Comparison of ENCODE assay signal across 8 mouse cellular contexts in genomic region chr11:86949951-86950441, GRCm38 (mm10). TPM values are rescaled to one million over a fixed set of nuclear protein-coding genes. Genes with fewer than 3 reads are reported as not detected.
DNase-seq lines count a peak whose midpoint lies in the region; ATAC-seq and TF ChIP-seq lines count a peak whose summit lies in the region.

No protein-coding gene starts in this region.

- no peaks in the 10 kb centered on the region for H3K9me3 ChIP-seq in embryonic facial prominence, embryonic 15.5 days (replicated peaks)
- no peaks in the 10 kb centered on the region for H3K9me3 ChIP-seq in lung, embryonic 16.5 days (ENCODE audit: control insufficient read depth, low read length)

- no peak overlapping the region for H3K9ac ChIP-seq in liver, adult 2 months (ENCODE audit: low read depth, low read length)
- H3K9ac ChIP-seq in embryonic facial prominence, embryonic 15.5 days: no peak overlapping the region
- H3K9ac ChIP-seq in lung, embryonic 16.5 days (ENCODE audit: low read length): no peak overlapping the region

- peaks cover 1% of the 10 kb centered on the region; the same call in 1 of the 2 replicates for H3K36me3 ChIP-seq in liver, adult 2 months (ENCODE audit: control insufficient read depth, insufficient read depth, low read length)
- H3K36me3 ChIP-seq in embryonic facial prominence, embryonic 15.5 days: no peaks in the 10 kb centered on the region
- H3K36me3 ChIP-seq in lung, embryonic 16.5 days (ENCODE audit: control insufficient read depth, insufficient read depth, low read length): no peaks in the 10 kb centered on the region

- H3K4me3 ChIP-seq in liver, adult 2 months (ENCODE audit: insufficient read depth, low read depth, low read length): no peak overlapping the region
- no peak overlapping the region for H3K4me3 ChIP-seq in embryonic facial prominence, embryonic 15.5 days (replicated peaks)
- H3K4me3 ChIP-seq in lung, embryonic 16.5 days (ENCODE audit: low read length): no peak overlapping the region

- DNase-seq in liver, adult 2 months (ENCODE audit: extremely low read depth, low read depth, low spot score): no peak
- DNase-seq in liver: no peak
- peak; percentile 64 for DNase-seq in heart, postnatal 25 days (ENCODE audit: low spot score)
- no peak for DNase-seq in right cerebral cortex, postnatal 10 days (ENCODE audit: low spot score in 2 of 2)
- DNase-seq in right cerebral cortex, postnatal 14 days: no peak
- no peak for DNase-seq in urinary bladder, postnatal 25 days (ENCODE audit: low spot score)

- no peak for TF ChIP-seq CTCF in liver, adult 2 months (IDR thresholded peaks at IDR 0.05; ENCODE audit: low read depth, low read length)

- no peaks in the 10 kb centered on the region for H3K27me3 ChIP-seq in liver, adult 2 months (ENCODE audit: control insufficient read depth, insufficient read depth, low read length)
- H3K27me3 ChIP-seq in embryonic facial prominence, embryonic 15.5 days: no peaks in the 10 kb centered on the region
- H3K27me3 ChIP-seq in lung, embryonic 16.5 days (ENCODE audit: control insufficient read depth, insufficient read depth, low read depth, low read length): no peaks in the 10 kb centered on the region

- peaks cover 5% of the 10 kb centered on the region; the same call in 1 of the 2 replicates for H3K79me2 ChIP-seq in liver, adult 2 months (ENCODE audit: control insufficient read depth, insufficient read depth, low read length)

- WGBS in liver, adult 2 months: 77% methylated on average over 9 of the region's 9 CpGs
- WGBS in embryonic facial prominence, embryonic 15.5 days: 51% methylated on average over 9 of the region's 9 CpGs
- 52% methylated on average over 9 of the region's 9 CpGs for WGBS in lung, embryonic 16.5 days

- 0 out of 2 replicates have a peak overlapping the region, but pooled peaks have one; percentile 10 for H3K27ac ChIP-seq in liver, adult 2 months (replicated peaks; ENCODE audit: insufficient read depth, low read depth, low read length)
- peak overlapping the region; percentile 78 for H3K27ac ChIP-seq in embryonic facial prominence, embryonic 15.5 days (replicated peaks)
- H3K27ac ChIP-seq in lung, embryonic 16.5 days (ENCODE audit: low read length): peak overlapping the region; percentile 62

- H3K4me1 ChIP-seq in liver, adult 2 months (ENCODE audit: control insufficient read depth, insufficient read depth, low read length): peaks cover 22% of the 10 kb centered on the region
- peaks cover 42% of the 10 kb centered on the region for H3K4me1 ChIP-seq in embryonic facial prominence, embryonic 15.5 days
- H3K4me1 ChIP-seq in lung, embryonic 16.5 days (replicated peaks; ENCODE audit: control insufficient read depth, insufficient read depth, low read length): peaks cover 11% of the 10 kb centered on the region

- no peak overlapping the region for H3K4me2 ChIP-seq in embryonic facial prominence, embryonic 15.5 days (replicated peaks)
- H3K4me2 ChIP-seq in lung, embryonic 16.5 days (ENCODE audit: low read depth, low read length): no peak overlapping the region

- peak; percentile 73 for ATAC-seq in embryonic facial prominence, embryonic 15.5 days (ENCODE audit: insufficient number of reproducible peaks, low FRiP score, low TSS enrichment, low read depth)
- ATAC-seq in lung, embryonic 16.5 days (ENCODE audit: low read depth): peak; percentile 63

- intact Hi-C loops in heart, postnatal 25 days (cut with DNase I): no loop called here

- TF ChIP-seq POLR2A in liver, adult 2 months (IDR thresholded peaks at IDR 0.05; ENCODE audit: extremely low read depth, insufficient read depth, low read length): no peak

RNA-seq across cellular contexts. Expression of gene Ypel2, which starts 43.5 kb away (rescaled TPM):
- 6.2 and 9.7 TPM in 2 replicates for total RNA-seq in liver, adult 2 months (2014; rRNA removed)
- 5.1 and 6.6 TPM in 2 replicates for polyA plus RNA-seq in liver, adult 2 months (2012; rRNA removed)
- polyA plus RNA-seq in embryonic facial prominence, embryonic 15.5 days (2015; fragmentation: Nextera tagmentation; extraction: Ambion mirVana): 8.0 and 8.8 TPM in 2 replicates
- total RNA-seq in heart, postnatal 25 days (2021): 10 to 100 TPM; 16.2 to 35.4 TPM
- polyA plus RNA-seq in lung, embryonic 16.5 days (2015; fragmentation: Nextera tagmentation; extraction: Ambion mirVana): 11.4 and 11.8 TPM in 2 replicates

Comparison
In these comparisons a context has a peak if more than half of its experiments do, and no peak if none do; other contexts are left out.
1. H3K27ac ChIP-seq: peak in every context shown above with its lines; median percentile 78 in embryonic facial prominence, embryonic 15.5 days; 62 in lung, embryonic 16.5 days; 10 in liver, adult 2 months.